Mouse (Mus musculus) CH12.LX (cell line): ENCODE results near the gene Ccl8.

Experiments
- CTCF ChIP-seq, 2 experiments: IDR thresholded peaks in 1 of 2; conservative IDR thresholded peaks in 1 of 2; 2 replicates each; pipeline ENCODE4 v1.5.1; 2011 to 2012; ENCODE audit warnings: low read depth in 2 of 2, low read length in 2 of 2, improper control_type of control experiment in 1 of 2, inconsistent platforms in 1 of 2, mild to moderate bottlenecking in 1 of 2, moderate library complexity in 1 of 2
- JUND ChIP-seq: conservative IDR thresholded peaks from 2 replicates; pipeline ENCODE4 v1.6.1; 2011; ENCODE audit warnings: low read depth, low read length, improper control_type of control experiment

- TF ChIP-seq CTCF (conservative IDR thresholded peaks at IDR 0.05 in 1 of 2, IDR thresholded peaks at IDR 0.05 in 1 of 2; ENCODE audit: low read depth in 2 of 2, low read length in 2 of 2) (no peak), JUND (no peak)
These were observed at the start of gene Ccl8 for GRCm38 (mm10) chr11:82114885-82115284.
